Mouse (Mus musculus): ENCODE results near the gene Eya4. TPM values are rescaled to one million over a fixed set of nuclear protein-coding genes. Genes with fewer than 3 reads are reported as not detected.

Eya4 gene
- total RNA-seq, 2 experiments from 2014 or later = 0.33 to 0.37 TPM

GRCm38 (mm10) chr10:23235405-23235804 lies 115.2 kb downstream of the Eya4 start:
- ATAC-seq (ENCODE audit: poor library complexity, severe bottlenecking) = no peak

- no peak for ATAC-seq (ENCODE audit: poor library complexity, severe bottlenecking)
Observed at GRCm38 (mm10) chr10:23233425-23233824, 117.2 kb downstream of the Eya4 start.

GRCm38 (mm10) chr10:23230863-23231262 lies 119.7 kb downstream of the Eya4 start:
- no peak for ATAC-seq (ENCODE audit: poor library complexity, severe bottlenecking)

- ATAC-seq (ENCODE audit: poor library complexity, severe bottlenecking) = no peak
Observed at GRCm38 (mm10) chr10:23223336-23223735, 127.2 kb downstream of the Eya4 start.

- ATAC-seq (ENCODE audit: poor library complexity, severe bottlenecking) = no peak
Observed at GRCm38 (mm10) chr10:23220432-23220831, 130.2 kb downstream of the Eya4 start.

GRCm38 (mm10) chr10:23216815-23217214 lies 133.8 kb downstream of the Eya4 start:
- no peak for ATAC-seq (ENCODE audit: poor library complexity, severe bottlenecking)

- ATAC-seq (ENCODE audit: poor library complexity, severe bottlenecking) = no peak
Observed at GRCm38 (mm10) chr10:23211381-23211780, 139.2 kb downstream of the Eya4 start.

GRCm38 (mm10) chr10:23203885-23204284 lies 146.7 kb downstream of the Eya4 start:
- no peak for ATAC-seq (ENCODE audit: poor library complexity, severe bottlenecking)

- no peak for ATAC-seq (ENCODE audit: poor library complexity, severe bottlenecking)
Observed at GRCm38 (mm10) chr10:23203144-23203838, 147.3 kb downstream of the Eya4 start.

GRCm38 (mm10) chr10:23202591-23202990 lies 148.0 kb downstream of the Eya4 start:
- ATAC-seq (ENCODE audit: poor library complexity, severe bottlenecking) = no peak

- no peak for ATAC-seq (ENCODE audit: poor library complexity, severe bottlenecking)
Observed at GRCm38 (mm10) chr10:23198251-23198650, 152.3 kb downstream of the Eya4 start.

GRCm38 (mm10) chr10:23196336-23196735 lies 154.2 kb downstream of the Eya4 start:
- ATAC-seq (ENCODE audit: poor library complexity, severe bottlenecking) = no peak

- ATAC-seq (ENCODE audit: poor library complexity, severe bottlenecking) = no peak
Observed at GRCm38 (mm10) chr10:23195337-23195736, 155.2 kb downstream of the Eya4 start.

- no peak for ATAC-seq (ENCODE audit: poor library complexity, severe bottlenecking)
Observed at GRCm38 (mm10) chr10:23189836-23190235, 160.8 kb downstream of the Eya4 start.

GRCm38 (mm10) chr10:23185391-23185790 lies 165.2 kb downstream of the Eya4 start:
- ATAC-seq (ENCODE audit: poor library complexity, severe bottlenecking) = no peak

- ATAC-seq (ENCODE audit: poor library complexity, severe bottlenecking) = no peak
Observed at GRCm38 (mm10) chr10:23181572-23182493, 168.8 kb downstream of the Eya4 start.

- no peak for ATAC-seq (ENCODE audit: poor library complexity, severe bottlenecking)
Observed at GRCm38 (mm10) chr10:23179285-23179684, 171.3 kb downstream of the Eya4 start.

- peak; percentile 12; the same call in 1 of the 2 replicates for ATAC-seq (ENCODE audit: poor library complexity, severe bottlenecking)
Observed at GRCm38 (mm10) chr10:23177347-23178046, 173.1 kb downstream of the Eya4 start.

- ATAC-seq (ENCODE audit: poor library complexity, severe bottlenecking) = peak; percentile 57
Observed at GRCm38 (mm10) chr10:23176666-23177346, 173.8 kb downstream of the Eya4 start.

- ATAC-seq (ENCODE audit: poor library complexity, severe bottlenecking) = no peak
Observed at GRCm38 (mm10) chr10:23171541-23171940, 179.0 kb downstream of the Eya4 start.

All from megakaryocyte, adult 5-6 weeks (primary cell).